Mouse (Mus musculus) neutrophil, adult 5-6 weeks (primary cell): ENCODE measurements around the gene Pkn2. TPM values are rescaled to one million over a fixed set of nuclear protein-coding genes. Genes with fewer than 3 reads are reported as not detected.
A peak's percentile ranks its signal among the peaks of the same experiment; 100 is the strongest.

Source experiments
- ATAC-seq: fragments of 151-379, 151-347 bp; 2 replicates; pipeline ENCODE4 v1.8.0; 2017; ENCODE audit warnings: mild to moderate bottlenecking, moderate TSS enrichment; ENCODE audit not compliant: insufficient number of reproducible peaks, poor library complexity, low FRiP score, severe bottlenecking; ENCODE audit errors: extremely low read depth
- total RNA-seq: library from RNA; stranded (forward); fragments of 200-1000 nt; gene quantifications from 2 replicates; pipeline ENCODE4 v1.2.3, GENCODE M21; 2017

Pkn2 gene
- total RNA-seq, 1 experiment from 2014 or later, result 114 TPM

DNA sequence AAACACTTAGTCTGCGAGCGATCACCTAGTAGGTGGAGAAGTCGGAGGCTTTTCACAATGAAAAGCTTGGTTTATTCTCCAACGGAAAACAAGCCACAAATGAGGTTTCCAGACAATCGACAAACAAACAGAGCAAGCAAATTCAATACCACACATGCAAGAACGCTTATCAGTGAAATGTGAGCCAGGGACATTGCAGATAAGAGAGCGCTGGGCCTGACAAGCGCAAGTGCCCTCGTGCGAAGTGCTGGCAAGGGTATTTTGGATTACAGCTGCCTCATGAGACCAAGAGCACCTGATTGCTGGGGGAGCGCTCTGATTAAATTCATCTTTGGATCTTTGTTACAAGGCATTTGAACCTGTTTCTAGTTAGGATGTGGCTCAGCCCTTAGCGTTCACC lies 124.0 kb downstream of the Pkn2 start:
- no peak for ATAC-seq

DNA sequence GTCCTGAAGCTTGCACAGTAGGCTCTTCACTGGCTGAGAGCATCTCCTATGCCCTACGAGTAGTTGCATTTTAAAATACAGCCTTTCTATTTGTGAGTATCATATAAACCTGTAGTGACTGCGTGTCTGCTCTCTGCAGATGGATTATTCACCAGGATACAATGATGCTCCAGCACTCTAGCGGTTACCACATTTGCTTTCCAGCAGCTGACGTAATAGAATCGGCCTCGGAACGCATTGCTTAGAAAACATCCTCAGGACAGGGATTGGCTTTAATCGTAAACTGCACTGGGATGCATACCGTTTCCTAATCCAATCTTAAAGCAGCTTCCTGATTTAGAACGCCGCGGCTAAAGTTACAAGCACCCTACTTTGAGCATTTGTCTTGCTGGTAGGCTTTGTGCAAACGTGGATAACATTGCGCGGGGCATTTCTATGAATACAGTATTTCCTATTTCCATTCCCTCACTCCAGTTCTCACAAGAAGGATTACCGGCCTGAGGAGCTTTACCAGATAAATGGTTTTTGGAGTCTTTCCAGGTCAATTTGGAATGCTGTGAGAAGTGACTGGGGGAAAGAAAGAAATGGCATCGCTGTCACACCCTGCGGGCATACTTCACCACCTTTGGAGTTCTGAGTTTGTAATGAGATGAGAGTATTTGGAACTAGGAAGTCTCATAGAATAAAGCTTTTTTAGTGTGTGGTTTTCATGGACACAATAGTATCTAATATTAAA lies 126.5 kb downstream of the Pkn2 start:
- ATAC-seq, result no peak

DNA sequence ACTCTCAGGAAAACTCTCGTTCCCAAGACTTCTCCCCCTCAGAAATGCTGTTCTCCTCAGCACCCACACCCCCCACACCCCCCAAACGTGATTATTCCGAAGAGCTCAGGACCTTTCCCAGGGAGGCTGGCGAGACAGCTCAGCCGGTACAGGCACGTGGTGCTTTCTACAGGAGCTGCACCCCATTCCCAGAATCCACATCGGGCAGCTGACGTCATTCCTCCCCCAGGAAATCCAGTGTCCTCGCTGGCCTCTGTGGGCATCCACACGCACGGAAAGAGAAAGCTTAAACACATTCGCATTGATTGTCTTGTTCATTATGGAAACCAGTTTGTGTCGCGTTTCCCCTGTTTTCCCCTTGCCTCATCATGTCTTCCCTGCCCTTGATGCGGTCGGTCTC lies 132.7 kb downstream of the Pkn2 start:
- no peak for ATAC-seq

DNA sequence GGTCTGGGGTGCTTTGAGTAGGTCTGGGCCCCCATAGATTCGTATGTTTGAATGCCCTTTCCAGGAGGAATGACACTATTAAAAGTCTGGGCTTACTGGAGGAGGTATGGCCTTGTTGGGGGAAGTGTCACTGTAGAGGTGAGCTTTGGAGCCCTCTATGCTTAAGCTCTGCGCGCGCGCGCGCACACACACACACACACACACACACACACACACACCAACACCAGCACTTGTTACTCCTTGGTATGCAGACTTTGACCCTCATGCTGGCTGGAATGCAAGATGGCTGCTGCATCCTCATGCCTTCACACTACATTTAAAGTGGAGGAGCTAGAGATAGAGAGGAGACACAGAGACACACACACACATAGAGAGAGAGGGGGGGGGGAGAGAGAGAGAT lies 134.1 kb downstream of the Pkn2 start:
- no peak for ATAC-seq

DNA sequence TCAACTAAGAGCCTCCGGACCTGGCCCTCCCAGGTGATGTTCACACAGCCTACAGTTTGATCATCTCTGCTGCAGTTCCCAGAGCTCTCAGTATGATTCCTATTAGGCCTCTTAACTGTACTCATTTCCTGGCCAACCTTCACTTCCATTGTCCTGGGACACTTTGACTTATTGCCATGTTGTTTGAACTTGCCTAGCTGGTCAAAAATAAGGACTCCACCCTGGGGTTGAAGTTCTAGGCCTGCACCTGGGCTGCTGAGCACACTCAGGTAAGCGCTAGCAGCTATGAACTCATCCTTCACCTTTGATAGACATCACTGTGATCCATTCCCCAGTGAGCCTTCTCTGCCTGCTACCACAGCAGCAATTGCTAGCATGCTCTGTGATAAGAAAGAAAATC lies 136.7 kb downstream of the Pkn2 start:
- ATAC-seq, result no peak

DNA sequence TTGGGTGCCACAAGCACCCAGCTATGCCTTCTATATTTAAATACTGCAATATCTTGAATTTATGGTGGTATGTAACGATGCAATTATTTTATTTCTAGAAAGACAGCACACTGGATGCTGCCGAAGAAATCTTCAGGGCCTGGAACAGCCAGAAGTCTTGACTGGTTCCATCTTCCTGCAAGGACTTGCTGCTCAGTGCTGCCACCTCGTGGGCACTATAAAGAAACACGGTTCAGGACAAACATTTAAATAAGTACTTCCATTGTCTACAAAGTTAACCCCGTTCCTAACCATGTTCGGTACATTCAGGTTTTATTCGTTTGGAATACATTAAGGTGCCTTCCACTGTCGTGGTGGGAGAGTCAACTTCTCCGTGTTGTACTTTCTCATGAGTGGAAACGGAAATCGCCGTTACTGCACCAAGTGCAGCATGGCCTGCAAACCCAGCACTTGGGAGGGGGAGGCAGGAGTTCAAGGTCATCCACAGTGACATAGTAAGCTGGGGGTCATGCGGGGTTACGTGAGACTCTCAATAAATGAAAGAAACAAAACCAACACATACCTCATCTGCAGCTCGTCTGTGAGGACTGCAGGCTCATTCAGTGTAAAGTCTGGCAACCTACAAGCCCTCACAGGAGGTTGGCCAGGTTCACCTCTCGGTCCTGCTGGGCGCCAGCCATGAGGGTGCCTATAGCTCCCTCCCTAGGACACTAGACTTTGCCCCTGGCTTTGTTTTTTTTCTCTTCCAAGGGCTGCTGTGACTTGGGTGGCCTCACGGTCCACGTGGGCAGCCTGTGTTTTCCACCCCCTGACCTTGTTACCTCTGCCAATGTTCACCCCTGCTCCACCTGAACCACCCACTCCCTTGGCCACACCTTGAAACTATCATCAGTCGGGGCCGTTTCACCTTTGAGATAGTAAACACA lies 137.6 kb downstream of the Pkn2 start:
- ATAC-seq, result peak; percentile 76

Other genes with a start within 250 kb of the Pkn2 start
- 5.0 and 6.6 TPM in 2 replicates for gene Kyat3, start 181.0 kb downstream of the Pkn2 start, total RNA-seq
- gene Gtf2b, start 117.0 kb downstream of the Pkn2 start, total RNA-seq, result 90.2 and 94.5 TPM in 2 replicates